Mouse (Mus musculus) myocyte (in vitro differentiated cells): ENCODE data around the gene Prcc. TPM values are rescaled to one million over a fixed set of nuclear protein-coding genes. Genes with fewer than 3 reads are reported as not detected.

Source experiments
- H3K27me3 ChIP-seq: one replicate; pipeline ENCODE4 v1.6.1; 2011; ENCODE audit not compliant: control insufficient read depth, insufficient read depth, insufficient read length
- H3K36me3 ChIP-seq: one replicate; pipeline ENCODE4 v1.6.1; 2011; ENCODE audit not compliant: control insufficient read depth, insufficient read depth
- H3K4me2 ChIP-seq: one replicate; pipeline ENCODE4 v1.6.1; 2011; ENCODE audit warnings: low read depth, control low read depth
- H3K4me3 ChIP-seq: one replicate; pipeline ENCODE4 v1.5.1; 2011; ENCODE audit warnings: mild to moderate bottlenecking, control low read depth, moderate library complexity
- H3K79me2 ChIP-seq: one replicate; pipeline ENCODE4 v1.6.1; 2011; ENCODE audit not compliant: control insufficient read depth, insufficient read depth
- H3ac ChIP-seq: one replicate; pipeline ENCODE4 v1.6.1; 2011; ENCODE audit not compliant: control insufficient read depth, insufficient read length
- CEBPB ChIP-seq: IDR thresholded peaks from 2 replicates; pipeline ENCODE4 v1.6.1; 2011; ENCODE audit warnings: mild to moderate bottlenecking, moderate library complexity; ENCODE audit not compliant: poor library complexity, insufficient read depth, severe bottlenecking
- E2F4 ChIP-seq: IDR thresholded peaks from one replicate; pipeline ENCODE4 v1.6.1; 2011; ENCODE audit warnings: mild to moderate bottlenecking, control low read depth, moderate library complexity; ENCODE audit not compliant: insufficient read depth
- MAX ChIP-seq: IDR thresholded peaks from one replicate; pipeline ENCODE4 v1.6.1; 2011; ENCODE audit warnings: low read depth, mild to moderate bottlenecking, control low read depth
- MYOD1 ChIP-seq, 3 experiments: IDR thresholded peaks; one replicate each; pipeline ENCODE4 v1.6.1; 2011; ENCODE audit warnings: control low read depth in 2 of 3, low read depth in 2 of 3, mild to moderate bottlenecking in 2 of 3, moderate library complexity in 1 of 3; ENCODE audit not compliant: insufficient read length in 2 of 3, control insufficient read depth in 1 of 3
- MYOG ChIP-seq, 3 experiments: IDR thresholded peaks; one replicate each; pipeline ENCODE4 v1.6.1; 2011; ENCODE audit warnings: control low read depth in 2 of 3, low read depth in 2 of 3, mild to moderate bottlenecking in 2 of 3; ENCODE audit not compliant: insufficient read length in 2 of 3, control insufficient read depth in 1 of 3, insufficient read depth in 1 of 3
- POLR2A ChIP-seq: IDR thresholded peaks from one replicate; pipeline ENCODE4 v1.6.1; 2011; ENCODE audit warnings: low read depth, mild to moderate bottlenecking, control low read depth, moderate library complexity; ENCODE audit not compliant: insufficient read length
- POLR2AphosphoS2 ChIP-seq: IDR thresholded peaks from one replicate; pipeline ENCODE4 v1.6.1; 2011; ENCODE audit warnings: low read depth, control low read depth; ENCODE audit not compliant: insufficient read length
- REST ChIP-seq: IDR thresholded peaks from one replicate; pipeline ENCODE4 v1.6.1; 2011; ENCODE audit warnings: mild to moderate bottlenecking, control low read depth, moderate library complexity; ENCODE audit not compliant: insufficient read depth, insufficient read length
- SRF ChIP-seq: IDR thresholded peaks from one replicate; pipeline ENCODE4 v1.6.1; 2011; ENCODE audit warnings: low read depth; ENCODE audit not compliant: control insufficient read depth, insufficient read length
- TCF12 ChIP-seq: IDR thresholded peaks from one replicate; pipeline ENCODE4 v1.6.1; 2011; ENCODE audit warnings: mild to moderate bottlenecking, control low read depth; ENCODE audit not compliant: poor library complexity, insufficient read depth, severe bottlenecking
- TCF3 ChIP-seq: IDR thresholded peaks from one replicate; pipeline ENCODE4 v1.6.1; 2011; ENCODE audit warnings: low read depth, control low read depth; ENCODE audit not compliant: insufficient read length
- USF1 ChIP-seq: IDR thresholded peaks from one replicate; pipeline ENCODE4 v1.6.1; 2011; ENCODE audit warnings: low read depth, mild to moderate bottlenecking, control low read depth, moderate library complexity
- polyA plus RNA-seq: library from polyadenylated mRNA; unstranded; fragments of >200 nt; fragmentation: generic; extraction: Trizol; gene quantifications from one replicate; pipeline ENCODE4 v1.2.1, GENCODE M21; 2012; ENCODE audit warnings: missing spikeins

Prcc gene
- polyA plus RNA-seq, 1 experiment, result 46.3 TPM

DNA sequence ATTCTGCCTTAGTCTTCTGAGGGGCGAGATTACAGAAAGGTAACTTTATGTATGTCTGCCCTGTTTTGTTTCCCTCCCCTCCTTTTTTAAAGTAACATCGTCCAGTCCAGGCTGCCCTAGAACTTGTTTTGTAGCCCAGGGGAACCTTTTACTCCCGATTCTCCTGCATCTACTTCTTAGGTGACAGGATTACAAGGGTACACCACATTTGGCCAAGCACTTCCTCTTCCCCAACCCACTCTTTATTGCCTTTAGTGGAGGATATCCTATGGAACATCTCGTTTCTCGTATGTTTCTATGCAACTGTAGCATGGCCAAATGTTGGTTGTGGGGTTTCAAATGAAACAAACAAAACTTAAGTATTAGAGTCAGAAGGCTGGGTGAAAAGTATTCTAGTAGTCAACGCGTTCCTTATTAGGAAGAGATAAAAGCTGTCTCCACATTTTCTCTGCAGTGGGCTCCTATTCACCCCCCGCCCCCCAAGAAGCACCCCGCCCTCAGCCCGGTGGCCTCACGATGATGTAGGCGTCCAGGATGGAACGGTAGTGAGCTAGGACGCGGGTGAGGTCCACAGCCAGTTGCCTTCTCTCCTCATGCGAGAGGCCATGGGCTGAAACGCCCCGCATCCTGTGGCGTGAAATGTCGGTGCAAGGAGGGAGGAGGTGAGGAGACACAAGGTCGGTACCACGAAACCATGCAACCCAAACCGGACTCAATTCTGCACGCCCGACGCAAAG is 44.1 kb upstream of the Prcc start:
- Histone ChIP-seq H3K36me3 (peaks cover 28% of the 10 kb centered on the region), H3K79me2 (peaks cover 55% of the 10 kb centered on the region), H3K4me3 (peak overlapping the region; percentile 96), H3ac (peak overlapping the region; percentile 79), H3K4me2 (peak overlapping the region; percentile 100), H3K27me3 (no peaks in the 10 kb centered on the region)
- TF ChIP-seq POLR2AphosphoS2 (no peak), E2F4 (no peak), MAX (no peak), POLR2A (no peak), SRF (no peak), CEBPB (no peak), MYOG (IDR thresholded peaks at IDR 0.05; ENCODE audit: control insufficient read depth in 1 of 3, insufficient read depth in 1 of 3, insufficient read length in 2 of 3, low read depth in 2 of 3) (no peak), USF1 (no peak), REST (no peak), MYOD1 (IDR thresholded peaks at IDR 0.05; ENCODE audit: control insufficient read depth in 1 of 3, insufficient read length in 2 of 3, low read depth in 2 of 3) (no peak), TCF3 (no peak), TCF12 (no peak)

DNA sequence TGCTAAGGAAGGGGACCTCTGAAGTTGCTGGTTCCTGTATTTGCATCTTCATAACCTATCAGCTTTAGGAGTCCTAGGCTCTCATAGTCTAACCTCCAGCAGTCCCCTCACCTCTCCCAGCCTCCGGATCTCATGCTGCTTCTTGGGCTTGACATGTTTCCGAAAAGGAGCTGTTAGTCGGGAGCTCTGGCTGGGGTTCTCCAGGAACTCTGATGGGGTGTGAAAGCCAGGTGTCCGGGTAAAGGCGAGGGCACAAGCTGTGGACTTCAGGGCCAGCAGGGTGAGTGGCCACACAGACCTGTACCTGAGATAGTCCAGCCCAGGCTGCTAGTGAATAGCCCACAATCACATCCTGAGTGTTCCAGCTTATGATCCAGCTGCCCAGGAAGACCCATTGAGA is 42.0 kb upstream of the Prcc start:
- peaks cover 37% of the 10 kb centered on the region for H3K79me2 ChIP-seq
- H3K4me2 ChIP-seq, result no peak overlapping the region
- H3ac ChIP-seq, result no peak overlapping the region
- no peaks in the 10 kb centered on the region for H3K27me3 ChIP-seq
- peaks cover 43% of the 10 kb centered on the region for H3K36me3 ChIP-seq
- H3K4me3 ChIP-seq, result no peak overlapping the region
- TF ChIP-seq POLR2AphosphoS2 (peak; percentile 62), CEBPB (no peak)

DNA sequence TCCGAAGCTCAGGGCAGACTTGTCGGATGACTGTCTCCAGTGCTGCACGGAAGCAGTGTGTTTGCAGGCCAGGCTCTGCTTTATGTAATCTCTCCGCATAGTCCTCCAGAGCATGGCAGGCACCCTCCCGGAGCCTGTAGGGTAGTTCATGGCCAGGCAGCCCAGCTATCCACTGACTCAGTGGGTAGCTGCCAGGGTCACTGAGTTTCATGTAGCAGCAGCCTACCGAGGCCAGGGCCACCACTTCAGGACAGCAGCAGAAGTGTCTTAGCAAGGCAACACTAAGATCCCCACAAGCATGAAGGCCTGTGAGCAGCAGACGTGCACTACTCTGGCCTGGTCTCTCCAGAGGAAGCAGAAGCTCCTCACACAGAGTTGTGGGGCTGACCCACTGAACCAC is 39.6 kb upstream of the Prcc start:
- TF ChIP-seq TCF3, result no peak
- peak; percentile 53 for TF ChIP-seq POLR2AphosphoS2
- Histone ChIP-seq H3K27me3 (no peaks in the 10 kb centered on the region), H3ac (no peak overlapping the region), H3K4me2 (no peak overlapping the region), H3K4me3 (no peak overlapping the region), H3K79me2 (peaks cover 28% of the 10 kb centered on the region), H3K36me3 (peaks cover 40% of the 10 kb centered on the region)

DNA sequence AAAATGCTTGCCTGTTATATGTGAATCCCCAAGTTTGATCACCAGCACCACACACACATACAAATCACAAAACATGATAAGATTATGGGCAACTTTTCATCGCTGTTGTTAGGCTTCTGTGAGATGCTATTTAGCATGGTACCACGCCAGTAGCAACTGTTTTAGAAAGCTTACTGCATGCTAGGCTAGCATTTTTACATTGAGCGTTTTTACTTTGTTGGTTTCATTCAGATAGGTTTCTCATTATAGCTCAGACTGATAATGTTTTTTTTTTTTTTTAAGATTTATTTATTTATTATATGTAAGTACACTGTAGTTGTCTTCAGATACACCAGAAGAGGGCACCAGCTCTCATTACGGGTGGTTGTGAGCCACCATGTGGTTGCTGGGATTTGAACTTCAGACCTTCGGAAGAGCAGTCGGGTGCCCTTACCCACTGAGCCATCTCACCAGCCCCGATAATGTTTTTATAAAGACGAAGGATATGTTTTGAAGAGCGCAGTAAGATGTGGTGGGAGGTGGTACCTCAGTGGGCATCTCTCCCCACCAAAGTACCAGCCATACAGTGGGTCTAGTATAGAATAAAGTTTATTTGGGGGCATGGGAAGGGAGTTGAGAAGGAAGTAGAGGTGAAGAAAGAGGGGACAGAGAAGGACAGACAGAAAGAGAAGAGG is 35.0 kb upstream of the Prcc start:
- peak overlapping the region; percentile 48 for H3ac ChIP-seq
- peaks cover 40% of the 10 kb centered on the region for H3K36me3 ChIP-seq
- peak overlapping the region; percentile 100 for H3K4me2 ChIP-seq
- no peaks in the 10 kb centered on the region for H3K27me3 ChIP-seq
- H3K4me3 ChIP-seq, result peak overlapping the region; percentile 46
- TF ChIP-seq TCF3 (no peak), MYOD1 (IDR thresholded peaks at IDR 0.05; ENCODE audit: control insufficient read depth in 1 of 3, insufficient read length in 2 of 3, low read depth in 2 of 3) (no peak), E2F4 (no peak), POLR2A (no peak), REST (no peak), CEBPB (no peak), SRF (no peak), USF1 (no peak), POLR2AphosphoS2 (no peak), MYOG (IDR thresholded peaks at IDR 0.05; ENCODE audit: control insufficient read depth in 1 of 3, insufficient read depth in 1 of 3, insufficient read length in 2 of 3, low read depth in 2 of 3) (no peak), MAX (no peak), TCF12 (no peak)
- peaks cover 15% of the 10 kb centered on the region for H3K79me2 ChIP-seq

DNA sequence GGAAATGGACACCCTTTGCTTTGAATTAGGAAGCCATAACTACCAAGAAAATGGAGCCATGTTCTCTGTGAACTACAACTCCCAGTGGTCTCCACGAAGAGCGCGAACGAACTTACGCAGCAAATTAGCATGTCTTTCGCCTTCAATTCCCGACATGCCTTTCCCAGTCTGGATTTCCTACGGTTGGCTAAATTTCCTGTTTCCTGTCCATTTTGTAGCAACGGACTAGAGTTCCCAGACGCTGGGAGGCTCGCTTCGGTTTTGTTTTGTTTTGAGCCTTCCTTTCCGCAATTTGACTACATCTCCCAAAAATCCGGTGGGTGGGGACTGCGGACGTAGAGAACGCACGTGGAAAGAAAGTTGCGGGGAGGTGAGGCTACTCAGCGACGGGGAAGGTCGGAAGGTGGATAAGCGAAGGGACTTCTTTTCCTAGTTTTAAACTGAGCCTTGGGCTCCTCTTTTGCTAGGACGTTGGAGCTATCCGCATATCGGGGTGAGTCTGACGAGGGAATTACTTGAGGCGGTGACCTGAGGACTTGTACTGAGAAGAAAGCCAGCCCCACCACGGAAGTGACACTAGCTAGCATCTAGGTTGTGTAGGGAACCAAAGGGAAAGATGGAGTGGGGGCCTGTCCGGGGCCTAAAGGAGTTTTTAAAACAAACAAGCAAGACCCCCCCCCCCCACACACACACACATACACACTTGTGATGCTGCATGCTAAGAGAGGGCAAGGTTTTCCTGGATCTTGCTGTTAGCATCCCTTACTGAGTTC is 34.1 kb upstream of the Prcc start, which contains the start of gene Mrpl24:
Mrpl24 (plus strand) TSS at position 171 of the 773 bp plus-strand sequence.
- Histone ChIP-seq H3K4me3 (peak within 1 kb of the TSS; percentile 46), H3K36me3 (peaks cover 38% of the 10 kb centered on the region), H3K4me2 (peak within 1 kb of the TSS; percentile 100), H3K27me3 (no peaks in the 10 kb centered on the region), H3ac (peak within 1 kb of the TSS; percentile 48), H3K79me2 (peaks cover 15% of the 10 kb centered on the region)
- no peak for TF ChIP-seq MYOG (IDR thresholded peaks at IDR 0.05; ENCODE audit: control insufficient read depth in 1 of 3, insufficient read depth in 1 of 3, insufficient read length in 2 of 3, low read depth in 2 of 3)
- TF ChIP-seq TCF12, result no peak
- peak; percentile 13 for TF ChIP-seq POLR2A
- no peak for TF ChIP-seq SRF
- 0 out of 2 replicates have a peak, but pooled peaks have one; percentile 22 for TF ChIP-seq CEBPB
- TF ChIP-seq POLR2AphosphoS2, result peak; percentile 85
